8 mouse cellular contexts compared by ENCODE assay signal in genomic region chr15:86124359-86124758, GRCm38 (mm10).
DNase-seq lines count a peak whose midpoint lies in the region; ATAC-seq and TF ChIP-seq lines count a peak whose summit lies in the region.

No protein-coding gene starts in this region.

- peak; percentile 20 to 86; a peak in 2 of 4 replicates for TF ChIP-seq CTCF in CH12.LX (conservative IDR thresholded peaks at IDR 0.05 in 1 of 2, IDR thresholded peaks at IDR 0.05 in 1 of 2; ENCODE audit: low read depth in 2 of 2, low read length in 2 of 2)
- TF ChIP-seq CTCF in lung, embryonic 14.5 days (IDR thresholded peaks at IDR 0.05; ENCODE audit: low read depth), result peak; percentile 79

- peak; percentile 90 for TF ChIP-seq RAD21 in CH12.LX (IDR thresholded peaks at IDR 0.05; ENCODE audit: low read depth, low read length)

- H3K27me3 ChIP-seq in CH12.LX (replicated peaks), result peaks cover 14% of the 10 kb centered on the region
- H3K27me3 ChIP-seq in lung, embryonic 14.5 days (ENCODE audit: insufficient read depth, low read length), result no peaks in the 10 kb centered on the region

- H3K4me3 ChIP-seq in CH12.LX (replicated peaks in 1 of 3; ENCODE audit: low read depth in 2 of 3, low read length in 2 of 3, poor library complexity in 1 of 3), result no peak overlapping the region
- no peak overlapping the region for H3K4me3 ChIP-seq in lung, embryonic 14.5 days (ENCODE audit: low read depth, low read length)

- dilution Hi-C loops in CH12.LX (cut with MboI; ENCODE audit: extremely low pct_ligation_motif_present, extremely low pct_unique_long_range_greater_than_20kb, low sequenced_read_pairs), result no loop called here

- 42% methylated on average over 1 of the region's 1 CpGs for WGBS in lung, embryonic 14.5 days

- no peak for TF ChIP-seq EP300 in CH12.LX (IDR thresholded peaks at IDR 0.05; ENCODE audit: low read length)

- H3K36me3 ChIP-seq in CH12.LX (replicated peaks in 1 of 2; ENCODE audit: control insufficient read depth in 1 of 2, insufficient read depth in 1 of 2, low read length in 1 of 2), result no peaks in the 10 kb centered on the region
- peaks cover 37% of the 10 kb centered on the region; the same call in 1 of the 2 replicates for H3K36me3 ChIP-seq in lung, embryonic 14.5 days (ENCODE audit: insufficient read depth)

- H3K4me1 ChIP-seq in CH12.LX (ENCODE audit: control insufficient read depth in 1 of 2, insufficient read depth in 2 of 2), result peaks cover 9 to 24% of the 10 kb centered on the region in 2 experiments
- no peaks in the 10 kb centered on the region for H3K4me1 ChIP-seq in lung, embryonic 14.5 days (ENCODE audit: insufficient read depth)

- no peaks in the 10 kb centered on the region for H3K79me2 ChIP-seq in CH12.LX (replicated peaks; ENCODE audit: control insufficient read depth, extremely low read depth, insufficient read depth, poor library complexity, severe bottlenecking)

- no peak overlapping the region for H3K9ac ChIP-seq in CH12.LX (ENCODE audit: insufficient read depth, low read depth)
- no peak overlapping the region for H3K9ac ChIP-seq in lung, embryonic 14.5 days

- DNase-seq in CH12.LX (ENCODE audit: extremely low read depth), result peak; percentile 69
- DNase-seq in adrenal gland, adult 2 months, result peak; percentile 81
- DNase-seq in embryo, embryonic 10.5 days (ENCODE audit: low spot score), result peak; percentile 73
- peak; percentile 86 to 87 for DNase-seq in kidney, postnatal 4 days
- peak; percentile 86 for DNase-seq in lung, embryonic 14.5 days
- DNase-seq in retina, adult 2 months (ENCODE audit: low read depth, low spot score), result peak; percentile 29
- DNase-seq in urinary bladder, postnatal 36 days (ENCODE audit: low spot score in 2 of 2), result peak; percentile 58 to 74

- H3K4me2 ChIP-seq in CH12.LX (ENCODE audit: insufficient read depth, low read depth, poor library complexity, severe bottlenecking), result no peak overlapping the region
- no peak overlapping the region for H3K4me2 ChIP-seq in lung, embryonic 14.5 days

- in situ Hi-C loops in CH12.LX (cut with MboI; ENCODE audit: low pct_ligation_motif_present, low pct_unique_long_range_greater_than_20kb, low sequenced_read_pairs), result loop anchor here (5.0 kb wide), 2 partner anchors 42 to 72 kb away; no protein-coding TSS in a partner anchor

- no peak overlapping the region for H3K27ac ChIP-seq in CH12.LX (ENCODE audit: insufficient read depth, low read depth)
- no peak overlapping the region for H3K27ac ChIP-seq in lung, embryonic 14.5 days (ENCODE audit: low read depth)

- ATAC-seq in granulocyte monocyte progenitor cell, adult 5-6 weeks (replicated peaks; ENCODE audit: poor library complexity, severe bottlenecking), result peak; percentile 60; the same call in 1 of the 2 replicates
- ATAC-seq in lung, embryonic 14.5 days (ENCODE audit: insufficient read depth), result peak; percentile 5; the same call in 1 of the 2 replicates

- H3K9me3 ChIP-seq in CH12.LX (replicated peaks; ENCODE audit: low read length), result no peaks in the 10 kb centered on the region
- no peaks in the 10 kb centered on the region for H3K9me3 ChIP-seq in lung, embryonic 14.5 days (ENCODE audit: low read depth, low read length)

- no peak for TF ChIP-seq POLR2A in CH12.LX (IDR thresholded peaks at IDR 0.05; ENCODE audit: low read depth, low read length)

TF ChIP-seq in CH12.LX, 34 proteins besides CTCF, POLR2A, EP300 and RAD21:
- TF ChIP-seq HCFC1 (IDR thresholded peaks at IDR 0.05; ENCODE audit: low read depth, low read length) (no peak), ZC3H11A (IDR thresholded peaks at IDR 0.05; ENCODE audit: low read depth, low read length) (peak; percentile 23; the same call in 1 of the 2 replicates), KAT2A (IDR thresholded peaks at IDR 0.05; ENCODE audit: insufficient replicate concordance, low read length) (no peak), NRF1 (IDR thresholded peaks at IDR 0.05; ENCODE audit: low read depth, low read length) (no peak), SMC3 (IDR thresholded peaks at IDR 0.05; ENCODE audit: low read depth, low read length) (peak; percentile 83)
TF ChIP-seq in CH12.LX: peak in this region for 2.

Comparison
In these comparisons a context has a peak if more than half of its experiments do, and no peak if none do; other contexts are left out.
1. DNase-seq: peak in every context shown above with its lines; median percentile 86 in kidney, postnatal 4 days; 86 in lung, embryonic 14.5 days; 81 in adrenal gland, adult 2 months; 73 in embryo, embryonic 10.5 days; 69 in CH12.LX; 66 in urinary bladder, postnatal 36 days; 29 in retina, adult 2 months.